Mouse (Mus musculus): ENCODE results near the gene Gm11444.

- TF ChIP-seq POLR2A (IDR thresholded peaks at IDR 0.05; ENCODE audit: borderline replicate concordance, extremely low read depth, low read depth, low read length) (no peak), CTCF (IDR thresholded peaks at IDR 0.05; ENCODE audit: insufficient read depth, low read length) (peak; percentile 75)
These were observed 27.0 kb downstream of the Gm11444 start for GRCm38 (mm10) chr11:85823181-85823580.

Data from lung, adult 2 months (tissue).